Mouse (Mus musculus): ENCODE measurements around the gene Kdelr2. TPM values are rescaled to one million over a fixed set of nuclear protein-coding genes. Genes with fewer than 3 reads are reported as not detected.

The Kdelr2 gene
- polyA plus RNA-seq, 2 experiments = 189 to 493 TPM

DNA sequence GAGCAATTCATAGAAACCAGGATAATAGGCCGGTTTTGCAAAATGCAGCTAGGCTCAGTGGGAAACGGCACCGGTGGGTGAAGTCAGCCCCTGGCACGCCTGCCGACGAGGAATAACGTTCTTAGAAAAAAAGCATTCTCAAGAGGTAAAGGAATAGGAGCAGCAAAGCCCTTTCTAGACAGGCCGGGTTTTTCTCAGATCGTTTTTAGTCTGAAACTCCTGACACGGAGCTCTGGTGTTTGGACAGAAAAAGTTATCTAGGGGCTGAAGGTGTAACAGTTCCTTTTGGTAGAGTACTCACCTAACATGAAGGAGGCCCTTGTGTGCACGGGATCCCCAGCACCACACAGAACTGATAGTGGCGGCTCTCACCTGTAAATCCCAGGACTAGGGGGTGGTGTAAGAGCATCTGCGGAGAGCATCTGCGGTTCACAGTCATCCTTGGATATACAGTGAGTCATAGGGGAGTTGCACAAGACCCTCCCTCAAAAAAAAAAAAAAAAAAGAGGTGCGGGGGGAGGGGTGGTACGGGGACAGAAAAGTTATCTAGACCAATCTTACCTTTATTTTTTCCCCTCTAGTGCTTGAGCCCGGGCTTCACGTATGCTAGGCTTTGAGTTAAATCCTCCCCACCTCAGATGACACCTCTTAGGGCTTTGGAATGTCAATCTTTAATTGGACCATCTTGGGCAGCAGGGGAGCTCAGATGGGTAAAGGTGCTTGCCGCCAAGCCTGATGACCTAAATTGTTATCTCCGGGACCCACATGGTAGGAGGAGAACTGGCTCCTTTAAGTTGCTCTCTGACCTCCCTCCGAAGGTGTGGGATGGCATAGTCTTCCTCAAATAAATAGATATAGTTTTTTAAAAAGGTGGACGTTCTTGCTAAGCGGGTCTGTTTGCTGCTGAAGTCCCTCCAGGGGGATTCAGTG lies 61.8 kb downstream of the Kdelr2 start:
- H3K4me1 ChIP-seq (ENCODE audit: control insufficient read depth, insufficient read depth, low read length) = peaks cover 7% of the 10 kb centered on the region; the same call in 1 of the 2 replicates
- 32% methylated on average over 23 of the region's 23 CpGs for WGBS
- peak overlapping the region; percentile 67 for H3K9ac ChIP-seq (ENCODE audit: low read depth, low read length, severe bottlenecking)
- DNase-seq (ENCODE audit: low spot score) = no peak
- peak overlapping the region; percentile 76 for H3K4me3 ChIP-seq (replicated peaks; ENCODE audit: low read length)
- no peaks in the 10 kb centered on the region for H3K27me3 ChIP-seq (ENCODE audit: control insufficient read depth, insufficient read depth, low read length)
- no peaks in the 10 kb centered on the region for H3K9me3 ChIP-seq (ENCODE audit: control insufficient read depth, low read length)
- peaks cover 9% of the 10 kb centered on the region for H3K36me3 ChIP-seq (ENCODE audit: control insufficient read depth, insufficient read depth, low read length)
- no peak overlapping the region for H3K27ac ChIP-seq (replicated peaks; ENCODE audit: low read depth, low read length)
- ATAC-seq (ENCODE audit: low FRiP score, low read depth) = no peak
- no peak for TF ChIP-seq POLR2A (IDR thresholded peaks at IDR 0.05; ENCODE audit: borderline replicate concordance, extremely low read depth, insufficient read depth, insufficient read length)
- H3K4me2 ChIP-seq (replicated peaks; ENCODE audit: low read depth, low read length, severe bottlenecking) = peak overlapping the region; percentile 90

DNA sequence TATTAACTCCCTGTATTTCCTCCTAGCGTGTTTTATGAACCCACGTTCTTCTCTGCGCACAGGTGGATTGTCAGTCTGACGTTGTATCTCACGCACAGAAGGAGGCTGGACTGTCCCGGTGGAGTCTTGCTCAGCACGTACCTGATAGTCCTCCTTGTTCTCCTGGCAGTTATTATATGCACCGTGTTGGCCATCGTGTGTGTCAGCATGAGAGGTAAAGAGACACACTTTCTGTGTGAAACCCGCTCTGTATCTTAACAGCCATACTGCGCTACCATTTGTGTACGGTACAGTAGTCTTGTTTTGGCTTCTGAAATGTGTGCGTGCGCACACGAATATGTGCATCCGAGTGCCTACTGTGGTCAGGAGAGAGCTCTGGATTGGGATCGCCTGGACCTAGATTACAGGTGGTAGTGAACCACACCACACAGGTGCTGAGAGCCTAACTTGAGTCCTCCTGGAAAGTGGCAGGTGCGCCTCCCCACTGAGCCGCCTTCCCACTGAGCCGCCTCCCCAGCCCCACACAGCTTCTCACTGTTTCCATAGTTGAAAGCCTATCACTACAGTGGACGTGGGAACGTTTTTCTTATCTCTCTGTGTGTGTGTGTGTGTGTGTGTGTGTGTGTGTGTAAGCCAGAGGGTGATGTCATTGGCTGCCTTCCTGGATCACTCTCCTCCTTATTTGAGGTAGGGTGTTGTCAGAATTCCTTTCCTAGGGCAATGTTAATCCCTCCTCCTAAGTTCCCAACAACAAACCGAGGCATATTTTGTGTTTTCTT lies 63.4 kb downstream of the Kdelr2 start:
- WGBS = 90% methylated on average over 23 of the region's 23 CpGs
- peaks cover 7% of the 10 kb centered on the region; the same call in 1 of the 2 replicates for H3K4me1 ChIP-seq (ENCODE audit: control insufficient read depth, insufficient read depth, low read length)
- no peaks in the 10 kb centered on the region for H3K9me3 ChIP-seq (ENCODE audit: control insufficient read depth, low read length)

DNA sequence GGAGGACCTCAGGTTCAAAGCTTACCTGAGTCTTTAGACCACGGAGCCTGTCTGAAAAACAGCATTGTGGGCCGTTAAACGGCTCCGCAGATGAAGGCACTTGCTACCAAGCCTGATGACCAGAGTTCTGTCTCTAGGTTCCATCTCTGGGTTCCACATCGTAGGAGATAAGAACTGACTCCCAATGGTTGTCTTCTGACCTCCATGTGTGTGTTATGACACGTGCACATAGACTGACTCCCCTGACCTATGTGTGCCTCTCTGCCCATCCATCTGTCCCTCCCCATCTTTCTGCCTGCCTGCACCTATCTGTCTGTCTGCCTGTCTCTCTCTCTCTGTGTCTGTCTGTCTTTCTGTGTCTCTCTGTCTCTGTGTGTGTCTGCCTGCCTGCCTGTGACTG lies 64.3 kb downstream of the Kdelr2 start:
- 87% methylated on average over 6 of the region's 6 CpGs for WGBS
- no peaks in the 10 kb centered on the region for H3K9me3 ChIP-seq (ENCODE audit: control insufficient read depth, low read length)
- peaks cover 12% of the 10 kb centered on the region for H3K36me3 ChIP-seq (ENCODE audit: control insufficient read depth, insufficient read depth, low read length)
- peaks cover 7% of the 10 kb centered on the region; the same call in 1 of the 2 replicates for H3K4me1 ChIP-seq (ENCODE audit: control insufficient read depth, insufficient read depth, low read length)
- H3K4me3 ChIP-seq (replicated peaks; ENCODE audit: low read length) = no peak overlapping the region
- DNase-seq (ENCODE audit: low spot score) (no peak), ATAC-seq (ENCODE audit: low FRiP score, low read depth) (no peak)
- no peak for TF ChIP-seq POLR2A (IDR thresholded peaks at IDR 0.05; ENCODE audit: borderline replicate concordance, extremely low read depth, insufficient read depth, insufficient read length)
- no peak overlapping the region for H3K4me2 ChIP-seq (replicated peaks; ENCODE audit: low read depth, low read length, severe bottlenecking)
- no peak overlapping the region for H3K9ac ChIP-seq (ENCODE audit: low read depth, low read length, severe bottlenecking)
- no peaks in the 10 kb centered on the region for H3K27me3 ChIP-seq (ENCODE audit: control insufficient read depth, insufficient read depth, low read length)
- H3K27ac ChIP-seq (replicated peaks; ENCODE audit: low read depth, low read length) = no peak overlapping the region

More for the DNA sequence above, 63.4 kb downstream of the Kdelr2 start:
- H3K27me3 ChIP-seq (ENCODE audit: control insufficient read depth, insufficient read depth, low read length) = no peaks in the 10 kb centered on the region
- H3K4me3 ChIP-seq (replicated peaks; ENCODE audit: low read length) = no peak overlapping the region
- no peak for TF ChIP-seq POLR2A (IDR thresholded peaks at IDR 0.05; ENCODE audit: borderline replicate concordance, extremely low read depth, insufficient read depth, insufficient read length)
- DNase-seq (ENCODE audit: low spot score) = no peak
- H3K9ac ChIP-seq (ENCODE audit: low read depth, low read length, severe bottlenecking) = no peak overlapping the region
- H3K36me3 ChIP-seq (ENCODE audit: control insufficient read depth, insufficient read depth, low read length) = peaks cover 11% of the 10 kb centered on the region
- H3K4me2 ChIP-seq (replicated peaks; ENCODE audit: low read depth, low read length, severe bottlenecking) = no peak overlapping the region
- ATAC-seq (ENCODE audit: low FRiP score, low read depth) = no peak
- no peak overlapping the region for H3K27ac ChIP-seq (replicated peaks; ENCODE audit: low read depth, low read length)

DNA sequence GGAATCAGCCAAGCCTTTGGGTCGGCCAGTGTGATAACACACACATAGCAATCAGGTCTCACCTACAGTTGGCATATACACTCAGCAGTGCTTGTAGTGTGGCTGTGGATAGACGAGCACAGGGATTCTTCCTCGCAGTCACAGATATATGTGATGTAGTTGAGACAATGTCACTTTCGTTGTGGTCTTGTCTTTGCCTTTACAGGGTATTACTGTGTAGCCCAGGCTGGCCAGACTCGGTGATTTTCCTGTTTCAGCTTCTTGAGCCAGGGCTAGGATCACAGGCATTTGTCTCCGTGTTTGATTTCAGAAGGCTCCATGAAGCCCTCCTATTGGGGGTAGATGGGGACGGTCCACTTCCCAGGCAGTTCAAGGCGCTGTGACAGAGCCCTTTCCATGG lies 66.0 kb downstream of the Kdelr2 start:
- Histone ChIP-seq H3K9me3 (ENCODE audit: control insufficient read depth, low read length) (no peaks in the 10 kb centered on the region), H3K4me3 (replicated peaks; ENCODE audit: low read length) (no peak overlapping the region), H3K9ac (ENCODE audit: low read depth, low read length, severe bottlenecking) (no peak overlapping the region), H3K4me1 (ENCODE audit: control insufficient read depth, insufficient read depth, low read length) (peaks cover 4% of the 10 kb centered on the region; the same call in 1 of the 2 replicates), H3K4me2 (replicated peaks; ENCODE audit: low read depth, low read length, severe bottlenecking) (no peak overlapping the region), H3K27ac (replicated peaks; ENCODE audit: low read depth, low read length) (no peak overlapping the region), H3K36me3 (ENCODE audit: control insufficient read depth, insufficient read depth, low read length) (peaks cover 20% of the 10 kb centered on the region), H3K27me3 (ENCODE audit: control insufficient read depth, insufficient read depth, low read length) (no peaks in the 10 kb centered on the region)
- 93% methylated on average over 8 of the region's 8 CpGs for WGBS
- no peak for ATAC-seq (ENCODE audit: low FRiP score, low read depth)
- no peak for TF ChIP-seq POLR2A (IDR thresholded peaks at IDR 0.05; ENCODE audit: borderline replicate concordance, extremely low read depth, insufficient read depth, insufficient read length)
- DNase-seq (ENCODE audit: low spot score) = no peak

DNA sequence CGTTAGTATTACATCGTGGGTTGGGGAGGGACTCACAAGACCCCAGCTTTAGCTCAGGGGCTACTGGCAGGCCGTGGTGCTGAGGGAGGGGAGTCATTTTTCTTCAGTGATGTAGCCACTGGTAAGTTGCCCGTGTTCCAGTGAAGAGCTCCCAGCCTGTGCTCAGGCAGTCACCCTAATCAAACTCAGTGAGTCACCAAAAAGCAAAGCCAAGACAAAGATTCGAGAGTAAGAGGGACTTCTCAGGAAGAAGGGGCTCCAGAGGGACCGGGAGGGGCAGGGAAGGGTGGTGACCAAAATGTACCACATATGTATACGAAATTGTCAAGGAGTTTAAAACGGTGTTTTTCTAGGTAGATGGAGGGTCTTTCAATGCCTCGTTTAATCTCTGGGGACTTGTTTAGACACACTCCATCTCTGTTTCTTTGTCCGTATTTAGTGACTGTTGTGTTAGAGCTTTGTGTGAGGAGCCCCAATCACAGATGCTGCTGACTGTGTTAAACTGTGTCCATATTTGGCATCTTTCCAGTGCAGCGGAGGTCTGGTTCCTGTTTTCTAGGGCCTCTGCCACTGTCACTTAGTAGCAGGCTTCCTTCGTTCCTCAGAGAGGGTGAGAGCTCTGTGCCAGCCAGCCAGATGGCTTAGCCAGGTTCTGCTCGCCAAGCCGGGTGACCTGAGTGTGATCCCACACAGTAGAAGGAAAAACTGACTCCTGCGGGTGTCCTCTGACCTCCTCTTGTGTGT lies 67.0 kb downstream of the Kdelr2 start:
- Histone ChIP-seq H3K4me3 (replicated peaks; ENCODE audit: low read length) (no peak overlapping the region), H3K27me3 (ENCODE audit: control insufficient read depth, insufficient read depth, low read length) (no peaks in the 10 kb centered on the region), H3K36me3 (ENCODE audit: control insufficient read depth, insufficient read depth, low read length) (peaks cover 29% of the 10 kb centered on the region), H3K4me1 (ENCODE audit: control insufficient read depth, insufficient read depth, low read length) (no peaks in the 10 kb centered on the region), H3K4me2 (replicated peaks; ENCODE audit: low read depth, low read length, severe bottlenecking) (no peak overlapping the region), H3K27ac (replicated peaks; ENCODE audit: low read depth, low read length) (no peak overlapping the region), H3K9ac (ENCODE audit: low read depth, low read length, severe bottlenecking) (no peak overlapping the region), H3K9me3 (ENCODE audit: control insufficient read depth, low read length) (no peaks in the 10 kb centered on the region)
- 78% methylated on average over 15 of the region's 15 CpGs for WGBS
- no peak for ATAC-seq (ENCODE audit: low FRiP score, low read depth)
- TF ChIP-seq POLR2A (IDR thresholded peaks at IDR 0.05; ENCODE audit: borderline replicate concordance, extremely low read depth, insufficient read depth, insufficient read length) = no peak
- peak; percentile 41 for DNase-seq (ENCODE audit: low spot score)

Measured in limb, embryonic 14.5 days (tissue).